Mouse (Mus musculus): ENCODE data around the gene Gm26965.
A peak's percentile ranks its signal among the peaks of the same experiment; 100 is the strongest.

DNA sequence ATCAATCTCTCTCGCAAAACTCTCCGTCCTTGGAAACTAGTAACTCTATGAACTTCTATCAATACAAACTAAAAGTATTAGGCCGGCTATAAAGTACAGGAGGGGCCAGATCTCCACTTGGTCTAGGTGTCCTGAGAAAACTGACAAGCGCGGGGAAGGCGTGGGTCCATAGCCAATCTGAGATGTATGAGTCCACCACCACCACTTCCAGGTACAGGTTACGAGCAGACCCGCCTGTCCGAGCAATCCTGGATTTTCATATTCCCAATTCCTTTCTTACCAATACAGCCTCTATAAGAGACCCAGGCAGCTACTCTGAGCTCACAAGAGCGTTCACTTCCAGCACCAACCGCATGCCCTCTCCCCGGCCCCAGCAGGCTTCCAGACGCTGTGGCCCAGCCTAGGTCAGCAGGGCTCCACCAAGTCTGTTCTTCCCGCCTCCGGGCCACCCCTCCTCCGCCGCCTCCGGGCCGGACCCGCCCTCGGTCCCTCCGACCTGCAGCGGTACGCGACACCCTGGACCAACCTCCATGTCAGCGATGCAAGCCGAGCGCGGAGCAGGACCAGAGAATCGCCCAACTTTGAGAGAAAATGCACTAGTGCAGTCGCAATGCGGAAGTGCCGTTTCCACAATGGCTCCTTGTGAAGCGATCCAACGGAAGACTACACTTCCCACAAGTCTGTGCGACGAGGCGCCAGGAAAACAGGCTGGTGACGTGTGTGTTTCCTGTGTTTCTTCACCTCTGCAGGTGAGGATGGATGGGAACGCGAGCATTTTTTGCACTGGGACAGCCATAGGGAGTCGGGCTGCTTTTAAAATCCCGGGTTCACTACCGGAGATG is 26.8 kb upstream of the Gm26965 start:
- TF ChIP-seq FLI1 (IDR thresholded peaks at IDR 0.05; ENCODE audit: low read length) = 0 out of 2 replicates have a peak, but pooled peaks have one; percentile 9
- TF ChIP-seq GATA1 (IDR thresholded peaks at IDR 0.05; ENCODE audit: borderline replicate concordance, low read length) = no peak

Data from megakaryocyte, embryonic 14.5 days (primary cell).